Mouse (Mus musculus): Measurements from ENCODE around the gene Btg1-ps2. TPM values are rescaled to one million over a fixed set of nuclear protein-coding genes. Genes with fewer than 3 reads are reported as not detected.

The Btg1-ps2 gene
- total RNA-seq (2023) = not detected

DNA sequence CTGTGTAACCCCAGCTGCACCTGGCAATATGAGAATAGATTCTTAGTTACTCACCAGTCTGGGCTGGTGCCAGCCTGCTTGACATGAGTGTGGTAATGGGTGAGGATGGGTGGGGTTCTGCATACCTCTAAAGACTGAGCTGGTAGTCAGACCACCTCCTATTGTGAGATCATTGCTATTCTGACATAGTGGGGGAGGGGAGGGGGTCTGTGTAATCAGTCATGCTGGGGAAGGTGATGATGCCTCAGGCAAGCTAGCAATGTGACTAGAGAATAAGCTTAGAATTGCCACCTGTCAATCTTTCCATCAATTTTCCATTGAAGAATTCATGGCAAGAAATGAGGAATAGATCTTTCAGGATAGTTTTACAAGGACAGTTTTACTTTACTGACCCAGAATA, at the start of gene Btg1-ps2:
Gene Btg1-ps2 (minus strand): TSS at position 101 of the 400 bp plus-strand sequence.

DNA sequence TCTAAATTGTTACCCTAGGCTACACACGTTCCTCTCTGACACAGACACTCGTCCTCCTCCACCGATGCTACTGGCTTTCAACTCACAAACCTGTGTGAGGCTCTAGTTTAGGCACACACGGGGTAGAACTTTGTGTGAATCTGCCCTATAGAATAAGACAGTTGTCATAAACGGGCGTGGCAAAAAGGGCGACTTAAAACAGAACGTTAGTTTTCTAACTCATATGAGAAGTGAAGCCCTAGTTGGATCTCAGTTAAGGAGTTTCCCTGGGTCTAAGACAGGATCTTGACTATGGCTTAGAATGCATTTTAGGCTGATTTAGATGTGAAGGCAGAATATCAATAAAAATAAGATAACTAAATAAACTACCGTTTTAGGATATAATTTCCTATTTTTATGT, 42.1 kb upstream of the Btg1-ps2 start, which contains the start of gene Rhox11:
Gene Rhox11 (minus strand): TSS at position 101 of the 400 bp plus-strand sequence.

DNA sequence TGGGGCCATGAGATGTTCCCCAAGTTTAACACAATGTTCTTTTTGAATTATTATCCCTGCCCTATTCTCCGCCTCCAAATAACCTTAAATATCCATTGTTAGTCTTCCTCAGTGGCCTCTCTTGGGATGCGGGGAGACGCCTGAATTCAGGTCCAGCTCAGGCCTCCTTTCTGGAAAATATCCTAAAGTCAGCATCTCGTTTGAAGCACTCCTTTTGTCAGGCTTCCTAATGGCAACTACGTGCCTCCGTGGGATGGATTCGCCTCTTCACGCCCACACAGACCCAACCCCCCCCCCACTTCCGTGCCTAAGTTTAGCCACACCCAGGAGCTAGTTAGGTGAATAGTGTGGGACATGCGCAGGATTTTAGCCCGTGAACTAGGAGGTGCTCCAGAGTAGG, 23.3 kb upstream of the Btg1-ps2 start, which contains the start of gene Rhox10:
Gene Rhox10 (plus strand): TSS at position 301 of the 400 bp plus-strand sequence.

DNA sequence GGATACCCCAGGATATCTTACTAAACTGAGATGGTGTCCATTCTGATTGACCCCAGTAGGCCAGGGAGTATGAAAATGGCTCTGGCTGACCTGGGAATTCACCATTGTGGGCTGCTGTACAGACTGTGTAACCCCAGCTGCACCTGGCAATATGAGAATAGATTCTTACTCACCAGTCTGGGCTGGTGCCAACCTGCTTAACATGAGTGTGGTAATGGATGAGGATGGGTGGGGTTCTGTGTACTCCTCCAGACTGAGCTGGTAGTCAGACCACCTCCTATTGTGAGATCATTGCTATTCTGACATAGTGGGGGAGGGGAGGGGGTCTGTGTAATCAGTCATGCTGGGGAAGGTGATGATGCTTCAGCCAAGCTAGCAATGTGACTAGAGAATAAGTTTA, 24.3 kb downstream of the Btg1-ps2 start, which contains the start of gene Btg1-ps1:
Gene Btg1-ps1 (minus strand): TSS at position 219 of the 400 bp plus-strand sequence.

Other genes with a start within 250 kb of the Btg1-ps2 start
- gene Rhox5, start 238.3 kb downstream of the Btg1-ps2 start, total RNA-seq (2023) = not detected
- not detected for gene Rhox6, start 216.2 kb downstream of the Btg1-ps2 start, total RNA-seq (2023)
- not detected for gene Rhox7a, start 211.4 kb downstream of the Btg1-ps2 start, total RNA-seq (2023)
- gene Rhox8, start 164.2 kb downstream of the Btg1-ps2 start, total RNA-seq (2023) = not detected
- not detected for gene Rhox7b, start 145.9 kb downstream of the Btg1-ps2 start, total RNA-seq (2023)
- not detected for gene Rhox9, start 141.3 kb downstream of the Btg1-ps2 start, total RNA-seq (2023)
- gene Btg1-ps1, start 24.3 kb downstream of the Btg1-ps2 start, total RNA-seq (2023) = not detected
- gene Rhox10, start 23.4 kb upstream of the Btg1-ps2 start, total RNA-seq (2023) = not detected
- gene Rhox11, start 42.0 kb upstream of the Btg1-ps2 start, total RNA-seq (2023) = not detected
- not detected for gene Rhox12, start 67.8 kb upstream of the Btg1-ps2 start, total RNA-seq (2023)
- gene Rhox13, start 78.1 kb upstream of the Btg1-ps2 start, total RNA-seq (2023) = not detected
- 10 to 100 TPM; 20.5 to 21.0 TPM for gene Zbtb33, start 146.7 kb upstream of the Btg1-ps2 start, total RNA-seq (2023)
- not detected for gene Tmem255a, start 209.3 kb upstream of the Btg1-ps2 start, total RNA-seq (2023)

All from neutrophil, adult 59 days (primary cell).